Mouse (Mus musculus): ENCODE measurements around the gene Th. TPM values are rescaled to one million over a fixed set of nuclear protein-coding genes. Genes with fewer than 3 reads are reported as not detected.

The Th gene
- polyA plus RNA-seq, 1 experiment from 2014 or later: 3.2 TPM

GRCm38 (mm10) chr7:142937631-142938030 lies 6.7 kb upstream of the Th start:
- no peak overlapping the region for H3K27ac ChIP-seq (ENCODE audit: low read length)
- no peaks in the 10 kb centered on the region for H3K27me3 ChIP-seq (ENCODE audit: control insufficient read depth, insufficient read depth, low read length)
- no peaks in the 10 kb centered on the region for H3K36me3 ChIP-seq (ENCODE audit: control insufficient read depth, insufficient read depth, low read length)
- H3K4me2 ChIP-seq (replicated peaks; ENCODE audit: low read depth, low read length): no peak overlapping the region
- H3K9me3 ChIP-seq (ENCODE audit: control insufficient read depth, low read depth, low read length): no peaks in the 10 kb centered on the region
- no peak overlapping the region for H3K4me3 ChIP-seq (ENCODE audit: low read depth, low read length)
- 0 out of 2 replicates have a peak, but pooled peaks cover 3% of the 10 kb centered on the region for H3K4me1 ChIP-seq (ENCODE audit: control insufficient read depth, insufficient read depth, low read length)
- no peak for ATAC-seq (ENCODE audit: insufficient number of reproducible peaks, insufficient read depth, low FRiP score, low read depth)
- H3K9ac ChIP-seq (replicated peaks; ENCODE audit: low read depth, low read length): no peak overlapping the region

- Histone ChIP-seq H3K4me3 (ENCODE audit: low read depth, low read length) (no peak overlapping the region), H3K9me3 (ENCODE audit: control insufficient read depth, low read depth, low read length) (no peaks in the 10 kb centered on the region), H3K27me3 (ENCODE audit: control insufficient read depth, insufficient read depth, low read length) (no peaks in the 10 kb centered on the region), H3K36me3 (ENCODE audit: control insufficient read depth, insufficient read depth, low read length) (no peaks in the 10 kb centered on the region), H3K4me1 (ENCODE audit: control insufficient read depth, insufficient read depth, low read length) (0 out of 2 replicates have a peak, but pooled peaks cover 3% of the 10 kb centered on the region), H3K4me2 (replicated peaks; ENCODE audit: low read depth, low read length) (no peak overlapping the region), H3K27ac (ENCODE audit: low read length) (no peak overlapping the region), H3K9ac (replicated peaks; ENCODE audit: low read depth, low read length) (no peak overlapping the region)
- WGBS: 69% methylated on average over 14 of the region's 14 CpGs
- ATAC-seq (ENCODE audit: insufficient number of reproducible peaks, insufficient read depth, low FRiP score, low read depth): no peak
Measured at GRCm38 (mm10) chr7:142935708-142936107, 4.8 kb upstream of the Th start.

GRCm38 (mm10) chr7:142932469-142932868 lies 1.5 kb upstream of the Th start:
- H3K9ac ChIP-seq (replicated peaks; ENCODE audit: low read depth, low read length): no peak overlapping the region
- no peak overlapping the region for H3K4me3 ChIP-seq (ENCODE audit: low read depth, low read length)
- peak overlapping the region; percentile 21; the same call in 1 of the 2 replicates for H3K27ac ChIP-seq (ENCODE audit: low read length)
- no peaks in the 10 kb centered on the region for H3K27me3 ChIP-seq (ENCODE audit: control insufficient read depth, insufficient read depth, low read length)
- no peaks in the 10 kb centered on the region for H3K36me3 ChIP-seq (ENCODE audit: control insufficient read depth, insufficient read depth, low read length)
- 59% methylated on average over 3 of the region's 3 CpGs for WGBS
- H3K9me3 ChIP-seq (ENCODE audit: control insufficient read depth, low read depth, low read length): no peaks in the 10 kb centered on the region
- 0 out of 2 replicates have a peak, but pooled peaks cover 3% of the 10 kb centered on the region for H3K4me1 ChIP-seq (ENCODE audit: control insufficient read depth, insufficient read depth, low read length)
- ATAC-seq (ENCODE audit: insufficient number of reproducible peaks, insufficient read depth, low FRiP score, low read depth): 0 out of 2 replicates have a peak, but pooled peaks have one; percentile 53
- no peak overlapping the region for H3K4me2 ChIP-seq (replicated peaks; ENCODE audit: low read depth, low read length)

- H3K27me3 ChIP-seq (ENCODE audit: control insufficient read depth, insufficient read depth, low read length): no peaks in the 10 kb centered on the region
- H3K9ac ChIP-seq (replicated peaks; ENCODE audit: low read depth, low read length): no peak overlapping the region
- H3K27ac ChIP-seq (ENCODE audit: low read length): no peak overlapping the region
- whole genome bisulfite sequencing: 83% methylated on average over 2 of the region's 2 CpGs
- ATAC-seq (ENCODE audit: insufficient number of reproducible peaks, insufficient read depth, low FRiP score, low read depth): no peak
- H3K4me1 ChIP-seq (ENCODE audit: control insufficient read depth, insufficient read depth, low read length): 0 out of 2 replicates have a peak, but pooled peaks cover 3% of the 10 kb centered on the region
- no peaks in the 10 kb centered on the region for H3K36me3 ChIP-seq (ENCODE audit: control insufficient read depth, insufficient read depth, low read length)
- no peaks in the 10 kb centered on the region for H3K9me3 ChIP-seq (ENCODE audit: control insufficient read depth, low read depth, low read length)
- H3K4me3 ChIP-seq (ENCODE audit: low read depth, low read length): no peak overlapping the region
- no peak overlapping the region for H3K4me2 ChIP-seq (replicated peaks; ENCODE audit: low read depth, low read length)
Measured at GRCm38 (mm10) chr7:142929516-142929915, 1.4 kb downstream of the Th start.

GRCm38 (mm10) chr7:142927293-142927692 lies 3.6 kb downstream of the Th start:
- Histone ChIP-seq H3K36me3 (ENCODE audit: control insufficient read depth, insufficient read depth, low read length) (no peaks in the 10 kb centered on the region), H3K4me3 (ENCODE audit: low read depth, low read length) (no peak overlapping the region), H3K9ac (replicated peaks; ENCODE audit: low read depth, low read length) (no peak overlapping the region), H3K27me3 (ENCODE audit: control insufficient read depth, insufficient read depth, low read length) (no peaks in the 10 kb centered on the region), H3K4me1 (ENCODE audit: control insufficient read depth, insufficient read depth, low read length) (no peaks in the 10 kb centered on the region), H3K4me2 (replicated peaks; ENCODE audit: low read depth, low read length) (no peak overlapping the region), H3K27ac (ENCODE audit: low read length) (no peak overlapping the region), H3K9me3 (ENCODE audit: control insufficient read depth, low read depth, low read length) (no peaks in the 10 kb centered on the region)
- ATAC-seq (ENCODE audit: insufficient number of reproducible peaks, insufficient read depth, low FRiP score, low read depth): no peak
- WGBS: 68% methylated on average over 8 of the region's 8 CpGs

GRCm38 (mm10) chr7:142918641-142919628 lies 12.0 kb downstream of the Th start:
- ATAC-seq (ENCODE audit: insufficient number of reproducible peaks, insufficient read depth, low FRiP score, low read depth): peak; percentile 60
- Histone ChIP-seq H3K9me3 (ENCODE audit: control insufficient read depth, low read depth, low read length) (no peaks in the 10 kb centered on the region), H3K9ac (replicated peaks; ENCODE audit: low read depth, low read length) (no peak overlapping the region), H3K4me2 (replicated peaks; ENCODE audit: low read depth, low read length) (no peak overlapping the region), H3K27me3 (ENCODE audit: control insufficient read depth, insufficient read depth, low read length) (no peaks in the 10 kb centered on the region), H3K36me3 (ENCODE audit: control insufficient read depth, insufficient read depth, low read length) (no peaks in the 10 kb centered on the region), H3K27ac (ENCODE audit: low read length) (no peak overlapping the region), H3K4me1 (ENCODE audit: control insufficient read depth, insufficient read depth, low read length) (0 out of 2 replicates have a peak, but pooled peaks cover 6% of the 10 kb centered on the region), H3K4me3 (ENCODE audit: low read depth, low read length) (no peak overlapping the region)
- WGBS: 35% methylated on average over 8 of the region's 8 CpGs

- Histone ChIP-seq H3K4me3 (ENCODE audit: low read depth, low read length) (no peak overlapping the region), H3K9me3 (ENCODE audit: control insufficient read depth, low read depth, low read length) (no peaks in the 10 kb centered on the region), H3K4me1 (ENCODE audit: control insufficient read depth, insufficient read depth, low read length) (0 out of 2 replicates have a peak, but pooled peaks cover 6% of the 10 kb centered on the region), H3K36me3 (ENCODE audit: control insufficient read depth, insufficient read depth, low read length) (no peaks in the 10 kb centered on the region), H3K4me2 (replicated peaks; ENCODE audit: low read depth, low read length) (no peak overlapping the region), H3K27ac (ENCODE audit: low read length) (no peak overlapping the region), H3K9ac (replicated peaks; ENCODE audit: low read depth, low read length) (no peak overlapping the region), H3K27me3 (ENCODE audit: control insufficient read depth, insufficient read depth, low read length) (no peaks in the 10 kb centered on the region)
- 66% methylated on average over 5 of the region's 5 CpGs for WGBS
- no peak for ATAC-seq (ENCODE audit: insufficient number of reproducible peaks, insufficient read depth, low FRiP score, low read depth)
Measured at GRCm38 (mm10) chr7:142917659-142918058, 13.3 kb downstream of the Th start.

GRCm38 (mm10) chr7:142916178-142916577 lies 14.8 kb downstream of the Th start:
- H3K27ac ChIP-seq (ENCODE audit: low read length): no peak overlapping the region
- 67% methylated on average over 8 of the region's 8 CpGs for WGBS
- no peak for ATAC-seq (ENCODE audit: insufficient number of reproducible peaks, insufficient read depth, low FRiP score, low read depth)

More at GRCm38 (mm10) chr7:142916178-142916577, 14.8 kb downstream of the Th start:
- Histone ChIP-seq H3K4me1 (ENCODE audit: control insufficient read depth, insufficient read depth, low read length) (0 out of 2 replicates have a peak, but pooled peaks cover 6% of the 10 kb centered on the region), H3K9ac (replicated peaks; ENCODE audit: low read depth, low read length) (no peak overlapping the region), H3K4me3 (ENCODE audit: low read depth, low read length) (no peak overlapping the region), H3K27me3 (ENCODE audit: control insufficient read depth, insufficient read depth, low read length) (no peaks in the 10 kb centered on the region), H3K9me3 (ENCODE audit: control insufficient read depth, low read depth, low read length) (no peaks in the 10 kb centered on the region), H3K36me3 (ENCODE audit: control insufficient read depth, insufficient read depth, low read length) (no peaks in the 10 kb centered on the region), H3K4me2 (replicated peaks; ENCODE audit: low read depth, low read length) (no peak overlapping the region)
